Mouse (Mus musculus) kidney, adult 11 months (tissue): ENCODE results near the gene Tmem88.

Experiments
- DNase-seq: peaks from one replicate; pipeline ENCODE4 v3.0.0; 2022

Tmem88 gene

GRCm38 (mm10) chr11:69356544-69356943, 41.5 kb downstream of the Tmem88 start:
- DNase-seq, result no peak
